Comparison of ENCODE assay signal across 8 mouse cellular contexts in the genomic region with DNA sequence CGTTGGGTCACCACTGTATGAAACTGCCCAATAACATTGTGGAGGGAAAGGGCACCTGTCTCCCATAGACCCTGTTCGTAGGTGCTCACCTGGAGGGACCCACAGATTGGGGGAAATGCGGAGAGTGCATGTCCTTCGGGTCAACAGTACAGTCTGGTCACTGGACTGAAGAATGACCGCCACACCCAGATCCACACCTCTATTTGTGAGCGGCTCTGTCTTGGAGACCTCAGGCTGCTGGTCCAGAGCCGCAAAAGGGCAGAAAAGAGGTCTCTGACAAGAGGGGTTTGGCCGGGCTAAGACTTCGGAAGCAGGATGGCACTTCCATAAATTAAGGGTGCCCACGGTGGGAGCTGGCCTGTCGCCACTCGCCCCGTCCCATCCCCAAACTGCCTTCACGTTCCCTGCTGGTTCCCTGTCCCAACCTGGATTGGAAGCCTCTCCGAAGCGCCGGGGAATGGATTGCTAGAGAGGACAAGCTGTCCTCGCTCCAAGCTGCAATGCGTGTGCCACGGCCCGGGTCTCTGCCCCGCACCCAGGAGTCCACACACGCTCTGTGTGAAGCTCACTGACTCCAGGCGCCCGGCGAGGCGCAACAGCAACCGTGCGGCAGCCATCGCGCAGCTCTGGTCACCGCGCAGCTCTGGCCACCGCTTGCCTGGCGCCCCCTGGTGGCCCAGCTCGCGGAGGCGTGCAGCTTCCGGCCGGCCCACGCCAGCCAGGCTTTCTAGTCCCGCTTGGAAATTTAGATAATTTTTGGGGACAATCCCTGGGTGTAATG. TPM values are rescaled to one million over a fixed set of nuclear protein-coding genes. Genes with fewer than 3 reads are reported as not detected.
DNase-seq lines count a peak whose midpoint lies in the region; ATAC-seq lines count a peak whose summit lies in the region.

A gene (minus strand): TSS at position 660 of the 781 bp plus-strand sequence.

- DNase-seq in adrenal gland, adult (ENCODE audit: inconsistent age in 2 of 2, low spot score in 1 of 2), result peak; percentile 82 to 94
- DNase-seq in embryo, embryonic 10 days (ENCODE audit: low spot score), result peak; percentile 86
- peak; percentile 86 for DNase-seq in gastrocnemius, postnatal 14 days
- peak; percentile 79 to 84 for DNase-seq in left cerebral cortex, postnatal 14 days (ENCODE audit: low spot score in 2 of 2)
- DNase-seq in right cerebral cortex, postnatal 10 days (ENCODE audit: low spot score in 2 of 2), result peak; percentile 78 to 85
- DNase-seq in urinary bladder, postnatal 4 days (ENCODE audit: low spot score in 2 of 2), result peak; percentile 79 to 86

- intact Hi-C loops in gastrocnemius, postnatal 14 days (cut with DNase I; ENCODE audit: low total_unique reads), result loop anchor here (10.0 kb wide), 1 partner anchor 163 kb away; no protein-coding TSS in a partner anchor
- intact Hi-C loops in left cerebral cortex, postnatal 14 days (cut with DNase I), result loop anchor here (5.0 kb wide), 1 partner anchor 161 kb away; no protein-coding TSS in a partner anchor

- ATAC-seq in inflammation-experienced regulatory T-cells, adult 6 months, result peak; percentile 75
- peak; percentile 73 for ATAC-seq in megakaryocyte-erythroid progenitor cell, adult 5-6 weeks (replicated peaks; ENCODE audit: low FRiP score, low TSS enrichment, poor library complexity, severe bottlenecking)

RNA-seq across cellular contexts. Expression of the gene that starts here (rescaled TPM):
- total RNA-seq in gastrocnemius, postnatal 14 days (2021), result under 1 TPM; 0.96 to 1.00 TPM
- 1 to 10 TPM in 2 of 3 experiments, under 1 TPM in 1; 0.86 to 2.5 (median 1.3) TPM for polyA plus RNA-seq in inflammation-experienced regulatory T-cells, adult 6 months (2017; shearing (Covaris generic))
- 1 to 10 TPM; 5.7 to 6.6 TPM for total RNA-seq in left cerebral cortex, postnatal 14 days (2021)
- not detected in 2 replicates for total RNA-seq in megakaryocyte-erythroid progenitor cell, adult 5-6 weeks (2014; fragmentation: Nextera tagmentation)
- total RNA-seq in megakaryocyte-erythroid progenitor cell, adult 5-6 weeks (2017), result not detected in 2 replicates

Comparison
In these comparisons a context has a peak if more than half of its experiments do, and no peak if none do; other contexts are left out.
1. Peak in every context shown above with its lines: DNase-seq and ATAC-seq.
2. Peak in DNase-seq in gastrocnemius, postnatal 14 days; RNA of the gene not detected or under 1 TPM.
3. Peak in ATAC-seq in megakaryocyte-erythroid progenitor cell, adult 5-6 weeks; RNA of the gene not detected or under 1 TPM.